Mouse (Mus musculus): ENCODE results near the gene Gid8. TPM values are rescaled to one million over a fixed set of nuclear protein-coding genes. Genes with fewer than 3 reads are reported as not detected.
"Not testable (repeated sequence)": the region's sequence is repeated elsewhere in the genome, so short reads cannot be mapped to it uniquely, and the experiment has no call there.

Gene Gid8
- total RNA-seq, 2 experiments from 2014 or later: 61.8 to 71.6 TPM

DNA sequence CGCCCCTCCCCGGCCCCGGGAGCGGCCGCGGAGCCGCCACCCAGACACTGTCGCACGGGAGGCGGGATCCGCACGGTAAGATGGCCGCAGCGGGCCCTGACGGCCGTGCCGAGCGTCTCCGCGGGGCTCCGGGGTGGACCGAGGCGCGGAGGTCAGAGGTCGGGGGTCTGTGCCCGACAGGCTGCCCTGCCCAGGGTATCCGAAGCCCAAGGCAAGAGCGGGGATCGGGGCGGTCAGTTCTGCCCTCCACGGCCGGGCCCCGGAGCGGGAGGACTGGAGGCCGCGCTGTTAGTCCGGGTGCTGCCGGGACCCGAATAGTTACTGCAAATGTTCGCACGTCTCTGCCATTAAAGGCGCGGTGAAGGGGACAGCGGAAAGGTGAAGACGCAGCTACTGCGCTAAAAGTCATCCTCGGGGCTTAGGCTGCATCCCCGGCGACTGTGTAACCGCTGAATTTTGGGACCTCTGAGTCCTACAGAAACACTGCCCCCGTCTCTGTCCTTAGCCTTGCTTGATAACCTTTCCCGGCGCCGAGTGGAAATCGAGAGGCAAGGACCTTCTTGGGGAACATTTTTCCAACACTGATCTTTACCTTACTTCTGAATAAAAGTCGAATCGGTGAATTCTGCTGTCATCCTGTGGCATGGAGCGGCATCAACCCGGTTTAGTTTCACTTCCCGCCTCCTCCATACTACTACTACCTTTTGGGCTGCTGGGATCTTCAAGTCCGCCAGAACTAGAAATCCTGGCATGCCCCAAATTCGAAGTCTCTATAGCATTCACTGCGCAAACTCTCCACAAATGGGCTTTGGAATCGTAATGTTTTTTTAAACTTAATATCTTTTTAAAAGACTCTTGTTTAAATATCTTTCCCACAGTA is 599 bp downstream of the Gid8 start:
- DNase-seq: no peak

DNA sequence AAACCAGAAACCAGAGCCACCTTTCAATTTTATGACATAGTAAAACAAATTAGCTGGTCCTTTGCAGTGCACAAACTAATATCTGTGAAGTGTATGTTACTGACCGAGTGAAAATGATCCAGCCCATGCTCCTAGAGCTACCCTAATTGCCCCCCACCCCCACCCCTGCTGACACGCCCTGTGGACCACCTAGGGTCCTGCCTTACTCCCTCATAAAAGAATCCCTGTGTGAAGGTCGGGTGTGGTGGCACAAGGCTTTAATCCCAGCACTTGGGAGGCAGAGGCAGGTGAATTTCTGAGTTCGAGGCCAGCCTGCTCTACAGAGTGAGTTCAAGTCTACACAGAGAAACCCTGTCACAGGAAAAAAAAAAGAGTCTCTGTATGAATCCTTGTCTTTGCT is 1.6 kb downstream of the Gid8 start:
- no peak for DNase-seq

DNA sequence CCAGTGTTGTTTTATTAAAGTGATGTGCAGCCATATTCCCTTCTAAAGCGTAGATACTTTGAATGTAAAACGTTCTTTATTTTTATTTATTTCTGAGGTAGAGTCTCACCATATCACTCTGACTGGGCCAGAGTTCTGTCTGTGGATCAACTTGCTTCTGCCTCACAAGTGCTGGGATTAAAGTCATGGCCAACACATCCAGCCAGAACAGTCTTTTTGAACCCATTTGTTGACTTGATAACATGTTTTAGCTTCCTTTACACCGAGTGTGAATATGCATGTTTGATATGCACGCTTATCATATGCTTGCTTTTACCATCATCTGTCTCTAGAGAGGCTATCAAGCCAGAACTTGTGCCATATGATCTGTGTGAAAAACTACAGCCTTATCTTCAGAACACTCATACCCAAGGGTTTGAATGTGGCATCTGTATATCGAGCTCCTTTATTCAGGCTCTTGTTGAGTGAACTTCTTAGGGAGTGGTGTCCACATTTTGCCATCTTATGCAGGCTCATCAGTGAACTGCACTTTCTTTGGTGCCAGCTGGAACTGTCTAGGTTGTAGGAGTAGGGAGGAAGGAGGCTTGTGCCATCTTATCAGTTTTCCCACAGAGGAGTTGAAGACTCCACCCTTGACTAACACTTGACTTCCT is 2.2 kb downstream of the Gid8 start:
- no peak for DNase-seq

DNA sequence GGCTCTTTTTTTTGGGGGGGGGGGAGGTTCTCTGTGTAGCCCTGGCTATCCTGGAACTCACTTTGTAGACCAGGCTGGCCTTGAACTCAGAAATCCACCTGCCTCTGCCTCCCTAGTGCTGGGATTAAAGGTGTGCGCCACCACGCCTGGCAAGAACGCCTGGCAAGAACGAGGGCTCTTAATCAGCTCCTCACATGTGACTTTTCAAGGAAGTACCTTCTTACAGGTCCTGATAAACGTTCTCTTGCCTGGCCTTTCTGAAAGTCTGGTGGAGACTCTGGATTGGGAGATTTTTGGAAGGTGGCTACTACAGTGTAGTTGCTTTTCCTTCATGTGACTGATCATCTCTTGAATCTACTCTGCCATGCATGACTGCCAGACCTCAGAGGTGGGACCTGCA is 12.8 kb downstream of the Gid8 start:
- not testable (repeated sequence) for DNase-seq

DNA sequence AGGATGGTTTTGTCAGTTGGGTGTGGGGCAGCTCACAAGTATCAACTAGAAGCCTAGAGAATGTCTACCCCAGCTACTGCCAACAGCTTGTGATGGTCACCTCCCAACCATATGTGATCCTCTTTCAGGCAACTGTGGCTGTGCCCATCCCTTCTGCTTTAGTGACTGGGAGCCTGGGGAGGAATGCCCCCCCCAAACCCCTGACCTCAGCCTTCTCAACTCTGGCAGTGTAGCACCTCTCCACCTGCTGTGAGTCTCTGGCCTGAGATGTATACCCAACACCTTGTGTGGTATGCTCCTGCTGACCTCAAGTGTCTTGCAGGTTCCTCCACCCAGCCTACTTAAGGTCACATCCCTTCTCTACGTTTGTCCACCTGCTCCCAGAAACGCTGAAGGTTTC is 13.9 kb downstream of the Gid8 start:
- no peak for DNase-seq

DNA sequence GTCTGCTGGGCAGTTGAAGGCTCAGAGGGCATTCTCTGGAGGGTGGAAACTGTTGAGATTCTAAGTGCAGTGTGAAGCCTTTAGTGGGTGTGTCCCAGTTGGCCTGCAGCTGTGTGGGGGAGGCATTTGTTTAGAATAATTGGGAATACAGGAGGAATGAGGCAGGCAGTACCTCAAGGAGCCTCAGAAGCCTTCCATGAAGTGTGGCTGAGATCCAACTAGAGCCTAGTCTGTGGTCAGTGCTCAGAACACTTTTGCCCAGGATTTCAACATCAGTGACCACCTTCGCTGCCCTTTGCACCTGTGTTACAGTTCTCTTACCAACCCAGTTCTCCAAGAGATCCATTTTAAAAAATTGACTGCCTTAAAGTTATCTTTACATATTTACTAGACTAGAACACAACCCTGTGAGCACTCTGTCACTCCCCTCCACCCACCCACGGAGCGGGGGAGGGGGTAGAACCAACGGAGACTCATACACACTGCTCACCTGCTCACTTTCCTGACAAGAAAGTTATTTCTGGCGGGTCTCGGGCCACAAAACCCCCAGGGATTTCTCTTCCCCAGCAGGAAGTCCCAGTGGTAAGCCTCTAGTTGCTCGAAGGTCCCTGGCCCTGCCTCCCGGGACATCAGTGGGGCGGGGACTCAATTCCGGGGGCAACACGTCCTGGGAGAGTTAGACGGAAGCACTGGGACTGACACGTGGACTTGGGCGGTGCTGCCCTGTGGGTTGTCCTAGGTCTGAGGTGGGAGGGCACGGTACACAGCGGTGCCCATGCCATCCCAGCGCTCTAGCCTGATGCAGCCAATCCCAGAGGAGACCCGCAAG is 14.9 kb downstream of the Gid8 start, which contains the start of gene Slc17a9:
Slc17a9 (plus strand) TSS at position 679 of the 829 bp plus-strand sequence.
- peak; percentile 78 for DNase-seq

DNA sequence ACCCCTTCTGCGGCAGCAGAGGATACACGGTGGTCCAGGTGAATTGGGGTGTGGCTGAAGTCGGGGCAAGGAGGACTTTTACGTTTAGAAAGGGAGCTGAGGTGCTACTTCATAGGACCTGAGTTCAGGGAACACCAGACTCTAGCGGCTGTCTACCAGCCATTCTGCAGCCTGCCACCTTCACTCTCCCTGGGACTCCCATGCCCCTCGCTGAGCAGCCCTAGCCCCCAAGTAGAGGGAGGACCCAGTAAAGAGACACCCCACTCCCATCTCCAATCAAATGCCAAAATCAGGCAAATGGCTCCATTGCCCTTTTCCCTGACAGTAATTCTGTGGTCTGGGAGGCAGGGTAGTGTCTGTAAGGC is 15.5 kb downstream of the Gid8 start:
- DNase-seq: no peak

DNA sequence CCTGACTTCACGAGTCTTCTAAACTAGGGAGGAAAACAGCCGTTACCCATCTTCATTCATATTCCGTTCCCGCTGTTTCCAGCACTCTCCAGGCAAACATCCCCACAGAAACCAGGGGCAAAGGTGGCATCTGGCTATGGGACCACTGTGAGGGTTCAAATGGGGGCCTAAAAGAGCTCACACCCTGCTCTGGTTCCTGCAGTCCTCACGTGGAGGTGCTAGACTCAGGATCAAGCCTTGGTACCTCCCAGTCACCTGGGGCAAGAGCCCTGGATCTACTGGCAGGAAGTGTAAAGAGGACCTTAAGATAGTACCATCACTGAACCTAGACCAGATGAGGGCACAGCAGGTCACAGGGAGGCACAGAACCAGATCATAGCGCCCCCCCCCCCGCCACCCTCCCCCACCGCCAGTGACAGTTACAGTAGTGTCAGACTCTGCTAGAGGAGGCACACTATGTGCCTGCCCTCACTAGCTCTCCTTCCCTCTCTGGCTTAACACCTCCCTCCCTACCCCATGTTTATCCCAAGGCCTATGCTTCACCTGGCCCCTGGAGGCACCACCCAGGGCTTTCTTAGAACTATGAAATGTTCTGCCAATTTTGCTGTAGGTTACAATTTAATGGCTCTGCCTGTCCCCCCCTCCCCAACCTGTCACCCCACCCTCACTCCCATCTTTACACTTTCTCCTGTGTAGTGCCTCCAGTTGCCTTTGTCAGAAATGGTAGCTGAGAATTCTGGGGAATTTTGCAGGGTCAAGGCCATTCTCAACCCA is 16.1 kb downstream of the Gid8 start:
- no peak for DNase-seq

DNA sequence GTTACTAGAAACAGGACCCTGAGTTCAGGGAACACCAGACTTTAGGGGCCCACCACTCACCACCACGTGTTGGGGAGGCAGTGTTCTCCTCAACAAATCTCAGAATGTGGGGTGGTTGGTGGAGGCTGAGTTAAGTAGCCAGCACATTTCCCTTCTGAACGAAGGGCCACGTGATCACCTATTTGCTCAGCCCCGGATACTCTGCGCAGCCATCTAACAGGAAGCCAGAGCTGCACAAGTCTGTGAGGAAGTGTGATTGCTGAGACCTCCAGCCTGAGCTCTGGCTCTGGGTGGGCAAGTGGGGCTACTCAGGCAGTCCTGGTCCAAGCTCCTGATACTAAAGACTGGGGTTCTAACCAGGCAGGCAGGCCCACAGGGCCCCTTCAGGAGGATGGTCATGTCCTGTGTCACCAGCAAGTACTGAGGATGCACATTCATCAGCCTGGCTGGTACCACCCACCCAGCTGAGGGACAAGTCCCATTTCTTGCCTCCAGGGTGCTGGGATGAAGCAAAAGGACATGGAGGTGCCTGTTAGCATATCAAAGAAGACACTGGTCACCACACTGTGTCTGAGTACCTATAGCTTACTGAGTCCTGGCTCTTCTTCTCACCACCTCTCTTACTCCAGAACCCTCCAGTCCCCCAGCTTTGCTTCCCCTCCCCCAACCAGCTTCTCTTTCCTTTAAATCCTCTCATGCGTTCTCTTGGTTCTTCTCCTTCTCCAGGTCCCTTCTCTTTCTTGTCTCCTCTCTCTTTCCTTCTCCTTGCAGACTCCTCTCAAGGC is 16.9 kb downstream of the Gid8 start:
- DNase-seq: no peak

DNA sequence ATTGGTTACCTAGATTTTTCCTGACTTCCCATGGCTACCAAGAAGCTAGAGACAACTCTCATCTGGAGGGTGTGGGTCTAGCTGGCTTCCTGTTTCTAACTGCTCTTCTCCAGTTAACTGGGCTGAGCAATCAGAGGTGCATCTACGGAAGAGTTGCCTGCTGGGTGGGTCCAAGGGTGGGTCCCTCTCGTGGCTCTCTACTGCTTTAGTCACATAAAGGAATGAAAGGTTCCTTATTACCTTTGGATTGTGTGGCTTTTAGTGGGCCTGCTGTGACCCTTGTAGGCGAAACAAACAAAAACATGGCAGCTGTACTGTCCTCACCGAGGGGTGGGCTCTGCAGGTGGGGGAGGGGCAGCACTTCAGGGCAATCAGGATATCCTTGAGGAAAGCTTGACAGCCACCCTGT is 17.7 kb downstream of the Gid8 start:
- DNase-seq: no peak

DNA sequence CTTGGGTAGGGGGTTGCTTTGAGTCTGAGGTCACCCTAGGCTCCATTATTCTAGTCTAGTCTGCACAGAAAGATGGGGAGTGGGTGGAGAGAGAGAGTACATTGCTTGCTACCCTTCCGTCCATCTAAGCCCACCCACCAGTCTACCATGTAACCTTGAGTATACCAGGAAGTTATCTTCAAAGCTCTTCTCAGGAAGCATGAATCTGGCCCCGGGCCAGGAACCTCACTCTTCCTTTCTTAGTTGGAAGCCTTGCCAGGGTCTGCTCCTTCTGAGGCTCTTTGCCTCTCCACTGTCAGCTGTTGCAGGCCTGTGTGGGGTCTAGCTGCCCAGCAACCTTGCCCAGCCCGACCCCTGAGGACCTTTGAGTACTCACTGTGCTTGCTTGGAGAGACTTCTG is 21.1 kb downstream of the Gid8 start:
- peak; percentile 50 for DNase-seq

DNA sequence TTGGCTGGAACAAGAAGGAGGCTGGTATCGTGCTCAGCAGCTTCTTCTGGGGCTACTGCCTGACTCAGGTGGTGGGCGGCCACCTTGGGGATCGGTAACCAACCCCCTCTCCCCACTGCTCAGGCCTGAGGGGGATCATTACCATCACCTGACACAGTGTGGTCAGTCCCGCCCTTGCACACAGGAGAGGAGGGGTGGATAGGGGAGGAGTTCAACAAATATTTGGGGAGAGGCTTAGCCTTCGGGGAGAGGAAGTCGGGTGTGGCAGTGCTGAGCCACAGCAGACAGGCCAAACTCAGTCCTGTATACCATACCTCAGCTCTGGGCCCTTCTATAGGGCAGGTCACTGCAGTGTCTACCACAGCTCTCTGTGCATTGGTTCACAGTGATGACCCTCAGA is 22.1 kb downstream of the Gid8 start:
- DNase-seq: no peak

DNA sequence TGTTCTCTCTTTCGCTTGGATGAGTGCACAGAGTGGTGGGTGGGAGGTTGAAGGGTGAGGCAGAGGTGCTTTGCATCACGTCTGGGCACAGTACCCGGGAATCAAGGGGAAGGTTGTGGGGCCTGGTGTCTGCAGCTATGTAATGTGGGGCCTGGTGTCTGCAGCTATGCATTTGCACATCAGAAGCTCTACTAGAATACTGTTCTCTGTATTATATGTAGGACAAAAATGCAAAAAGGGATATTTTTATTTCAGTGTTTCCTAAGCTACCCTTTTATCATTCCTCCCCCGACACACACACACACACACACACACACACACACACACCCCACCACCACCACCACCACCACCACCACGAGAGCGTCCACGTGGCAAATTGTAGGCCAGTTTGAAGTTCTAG is 25.3 kb downstream of the Gid8 start:
- DNase-seq: no peak

DNA sequence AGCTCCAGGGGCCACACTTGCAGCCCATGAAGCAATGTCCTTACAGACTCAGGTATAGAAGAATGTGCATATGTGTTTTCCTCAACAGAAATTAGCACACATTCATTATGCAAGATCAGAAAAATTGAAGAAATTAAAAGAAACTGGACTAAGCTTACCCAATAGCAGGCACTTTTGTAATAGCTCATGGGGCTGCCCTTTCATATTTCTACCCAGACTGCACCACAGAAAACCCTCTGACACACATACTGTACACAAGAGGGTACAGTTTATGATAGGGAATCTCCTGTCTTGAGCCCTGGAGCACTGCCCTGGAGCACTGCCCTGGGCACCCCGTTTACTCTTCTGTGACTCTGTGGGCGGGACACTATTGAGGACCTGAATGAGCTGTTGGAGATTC is 28.1 kb downstream of the Gid8 start:
- no peak for DNase-seq

DNA sequence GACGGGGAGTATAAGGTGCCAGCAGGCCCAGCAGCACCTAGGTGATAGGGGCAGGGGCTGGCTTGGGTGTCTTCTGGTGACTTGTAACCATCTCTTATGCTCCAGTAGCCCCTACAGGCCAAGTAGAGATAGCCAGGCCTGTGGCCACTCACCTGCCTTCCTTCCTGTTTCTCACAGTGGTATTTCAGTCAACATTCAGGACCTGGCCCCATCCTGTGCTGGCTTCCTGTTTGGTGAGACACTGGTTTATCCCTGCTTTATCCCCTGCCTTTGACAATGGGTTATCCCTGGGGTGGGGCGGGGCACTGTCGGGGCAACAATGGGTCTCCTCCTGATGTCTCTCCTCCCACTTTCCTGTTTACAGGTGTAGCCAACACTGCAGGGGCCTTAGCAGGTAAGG is 30.4 kb downstream of the Gid8 start:
- no peak for DNase-seq

DNA sequence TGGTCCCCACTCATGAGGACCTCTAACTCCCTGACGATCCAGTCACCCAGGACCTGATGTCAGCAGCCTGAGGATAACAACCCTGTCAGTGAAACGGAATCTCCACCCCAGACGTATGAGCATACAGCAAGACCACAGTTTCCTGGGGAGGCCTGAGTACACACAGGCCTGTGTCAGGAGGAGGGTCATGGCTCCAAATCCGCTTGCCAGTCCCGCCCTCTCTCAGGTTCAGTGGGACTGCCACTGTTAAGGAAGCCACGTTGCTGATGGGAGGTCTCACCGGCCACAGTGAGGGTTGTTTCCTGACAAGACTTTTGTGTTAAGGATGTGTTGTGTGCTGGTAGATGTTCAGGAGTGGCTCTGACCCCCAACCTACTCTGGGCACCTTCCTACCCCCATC is 31.5 kb downstream of the Gid8 start:
- no peak for DNase-seq

DNA sequence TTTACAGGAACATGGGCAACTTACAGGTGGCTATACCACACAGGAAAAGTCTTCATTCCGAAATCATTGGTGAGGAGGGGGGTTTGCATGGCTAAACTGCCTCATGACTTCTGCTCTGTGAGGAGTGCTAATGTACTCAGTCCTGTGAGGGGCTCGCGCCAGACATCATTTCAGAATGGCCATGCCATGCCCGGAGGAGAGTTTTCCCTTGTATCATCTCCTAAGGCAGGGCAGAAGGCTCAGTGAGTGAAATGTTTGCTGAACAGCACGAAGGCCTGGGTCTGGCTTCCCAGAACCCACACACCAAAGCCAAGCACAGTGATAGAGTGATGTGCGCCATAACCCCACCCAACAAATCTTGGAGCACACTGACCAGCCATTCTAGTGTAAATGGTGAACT is 32.9 kb downstream of the Gid8 start:
- no peak for DNase-seq

DNA sequence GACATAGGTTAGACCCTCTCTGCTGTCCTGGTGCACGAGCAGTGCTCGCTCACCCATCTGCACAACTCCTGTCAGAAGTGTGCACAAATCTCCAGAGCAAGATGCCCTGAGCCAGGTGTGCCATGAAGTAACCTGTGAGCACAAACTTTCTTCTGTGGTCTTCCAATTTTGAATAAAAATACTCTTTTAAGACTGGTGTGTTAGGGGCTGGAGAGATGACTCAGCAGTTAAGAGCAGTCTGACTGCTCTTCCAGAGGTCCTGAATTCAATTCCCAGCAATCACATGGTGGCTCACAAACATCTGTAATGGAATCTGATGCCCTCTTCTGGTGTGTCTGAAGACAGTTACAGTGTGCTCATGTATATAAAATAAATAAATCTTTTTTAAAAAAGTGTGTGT is 33.4 kb downstream of the Gid8 start:
- no peak for DNase-seq

DNA sequence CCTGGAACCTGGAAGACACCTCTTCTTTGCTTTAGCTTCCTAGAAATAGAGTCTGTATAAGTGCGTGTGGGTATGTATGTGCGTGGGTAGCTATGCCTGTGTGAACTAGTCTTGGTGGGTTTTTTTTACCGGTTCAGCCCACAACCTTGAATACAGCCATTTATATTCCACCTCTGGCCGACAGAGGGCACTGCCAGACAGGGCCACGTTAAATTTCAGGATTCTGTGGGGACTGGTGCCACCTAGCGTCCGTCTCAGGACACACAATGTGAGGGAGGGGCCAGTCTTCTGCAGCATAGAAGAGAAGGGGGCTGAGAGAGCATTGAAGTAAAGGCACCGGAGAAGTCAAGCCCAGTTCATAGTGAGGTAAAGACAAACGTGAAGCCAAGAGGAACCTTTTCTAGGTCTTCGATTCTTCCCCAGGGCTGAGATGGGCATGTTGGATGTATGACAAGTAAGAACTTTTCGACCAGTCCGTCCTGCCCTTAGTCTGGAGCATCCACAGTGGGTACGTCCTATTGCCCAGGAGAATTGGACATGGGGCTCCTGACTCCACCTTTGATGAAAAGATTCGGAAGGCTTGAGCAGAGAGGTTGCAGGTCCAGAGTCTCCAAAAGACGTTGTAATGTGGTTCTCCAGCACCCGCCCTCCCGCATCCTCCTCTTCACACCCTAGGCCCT is 35.5 kb downstream of the Gid8 start:
- DNase-seq: peak; percentile 88

DNA sequence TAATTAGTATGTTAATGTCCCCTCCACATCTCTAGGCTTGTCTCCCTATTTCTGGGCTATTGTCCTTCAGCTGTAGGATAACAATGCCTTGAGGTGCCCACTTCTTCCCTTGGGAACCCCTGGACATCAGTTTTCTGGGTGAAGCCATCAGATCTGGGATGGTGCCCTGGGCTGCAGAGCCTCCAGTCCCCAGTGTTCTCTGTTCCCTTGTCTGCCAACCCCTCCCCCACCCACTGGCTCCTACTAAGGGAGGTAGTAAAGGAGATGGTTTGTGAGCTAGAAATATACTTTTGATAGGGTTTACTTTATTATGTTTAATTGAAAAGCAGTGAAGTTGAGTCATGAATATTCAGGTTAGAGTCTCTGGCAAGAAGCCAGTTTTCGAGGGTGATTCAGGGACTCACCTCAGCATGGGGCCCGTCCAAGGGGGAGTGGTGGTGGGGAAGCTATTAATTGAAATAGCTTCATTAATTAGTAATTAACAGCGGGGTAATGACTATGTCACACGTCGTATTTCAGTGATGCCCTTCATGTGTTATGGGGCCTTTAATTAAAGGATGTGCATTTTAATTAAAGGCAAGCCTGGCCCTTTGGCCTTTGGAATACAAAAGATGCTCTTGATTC is 36.8 kb downstream of the Gid8 start:
- DNase-seq: no peak

All from adrenal gland, postnatal 10 days (tissue).